Mouse (Mus musculus) stomach, embryonic 16.5 days (tissue): ENCODE measurements around the gene Exoc3l. TPM values are rescaled to one million over a fixed set of nuclear protein-coding genes. Genes with fewer than 3 reads are reported as not detected.

Experiments used
- ATAC-seq: fragments of 200-750 bp; cut with Nextera tagmentation; 2 replicates; pipeline ENCODE4 v1.8.0; 2017; ENCODE audit warnings: moderate number of reproducible peaks, moderate TSS enrichment; ENCODE audit not compliant: insufficient read depth, low FRiP score
- H3K27ac ChIP-seq: fragments of 300-500 bp; sonication (generic); 2 replicates; pipeline ENCODE4 v1.5.1; 2014; ENCODE audit warnings: low read length
- H3K27me3 ChIP-seq: fragments of 300-500 bp; sonication (generic); 2 replicates; pipeline ENCODE4 v1.6.1; 2014; ENCODE audit warnings: low read length, control low read depth, mixed read lengths; ENCODE audit not compliant: control insufficient read depth, insufficient read depth
- H3K36me3 ChIP-seq: fragments of 300-500 bp; sonication (generic); 2 replicates; pipeline ENCODE4 v1.6.1; 2014; ENCODE audit warnings: low read length; ENCODE audit not compliant: control insufficient read depth, insufficient read depth
- H3K4me1 ChIP-seq: fragments of 300-500 bp; sonication (generic); 2 replicates; pipeline ENCODE4 v1.6.1; 2014; ENCODE audit warnings: low read length, control low read depth, mixed read lengths; ENCODE audit not compliant: control insufficient read depth, insufficient read depth
- H3K4me2 ChIP-seq: fragments of 300-500 bp; sonication (generic); 2 replicates; pipeline ENCODE4 v1.6.1; 2014; ENCODE audit warnings: low read depth, low read length, mixed read lengths
- H3K4me3 ChIP-seq: fragments of 300-500 bp; sonication (generic); replicated peaks from 2 replicates; pipeline ENCODE4 v1.5.1; 2014; ENCODE audit warnings: mild to moderate bottlenecking, low read length
- H3K9ac ChIP-seq: fragments of 300-500 bp; sonication (generic); 2 replicates; pipeline ENCODE4 v1.6.1; 2014; ENCODE audit warnings: low read length
- H3K9me3 ChIP-seq: fragments of 300-500 bp; sonication (generic); replicated peaks from 2 replicates; pipeline ENCODE4 v1.6.1; 2016; ENCODE audit warnings: low read length, control low read depth; ENCODE audit not compliant: control insufficient read depth
- WGBS: fragments of 180-500 bp; shearing (Covaris S2); extraction: QIAGEN DNeasy Blood & Tissue Kit; methylation state at CpG from one replicate; pipeline ENCODE4 v1.1.7; 2014; 5-methylcytosine and 5-hydroxymethylcytosine counted together
- polyA plus RNA-seq: library from polyadenylated mRNA; unstranded; fragments of >200 nt; fragmentation: Nextera tagmentation; extraction: Ambion mirVana; gene quantifications from 2 replicates; pipeline ENCODE4 v1.2.1, GENCODE M21; 2015

Exoc3l gene
- polyA plus RNA-seq, 1 experiment from 2014 or later, result 11.9 TPM

- no peak overlapping the region for H3K9ac ChIP-seq
These were observed 40.7 kb upstream of the Exoc3l start for GRCm38 (mm10) chr8:105336373-105337130.

GRCm38 (mm10) chr8:105332523-105332922 lies 36.6 kb upstream of the Exoc3l start:
- Histone ChIP-seq H3K27ac (no peak overlapping the region), H3K9me3 (no peaks in the 10 kb centered on the region), H3K27me3 (no peaks in the 10 kb centered on the region), H3K4me1 (peaks cover under 1% of the 10 kb centered on the region), H3K4me2 (no peak overlapping the region), H3K36me3 (peaks cover 57% of the 10 kb centered on the region), H3K4me3 (no peak overlapping the region), H3K9ac (no peak overlapping the region)
- 56% methylated on average over 2 of the region's 2 CpGs for WGBS
- peak; percentile 34; the same call in 1 of the 2 replicates for ATAC-seq

More at GRCm38 (mm10) chr8:105336373-105337130, 40.7 kb upstream of the Exoc3l start:
- Histone ChIP-seq H3K27me3 (no peaks in the 10 kb centered on the region), H3K36me3 (peaks cover 27% of the 10 kb centered on the region), H3K27ac (no peak overlapping the region), H3K4me1 (peaks cover 30% of the 10 kb centered on the region), H3K9me3 (no peaks in the 10 kb centered on the region), H3K4me3 (no peak overlapping the region), H3K4me2 (no peak overlapping the region)
- ATAC-seq, result no peak
- WGBS, result 70% methylated on average over 32 of the region's 32 CpGs

- WGBS, result 93% methylated on average over 9 of the region's 9 CpGs
- Histone ChIP-seq H3K4me3 (no peak overlapping the region), H3K9me3 (no peaks in the 10 kb centered on the region), H3K4me1 (peaks cover 6% of the 10 kb centered on the region), H3K4me2 (no peak overlapping the region), H3K9ac (no peak overlapping the region), H3K27me3 (no peaks in the 10 kb centered on the region), H3K27ac (no peak overlapping the region), H3K36me3 (peaks cover 57% of the 10 kb centered on the region)
- ATAC-seq, result no peak
These were observed 36.0 kb upstream of the Exoc3l start for GRCm38 (mm10) chr8:105331931-105332330.

GRCm38 (mm10) chr8:105331469-105331868 lies 35.6 kb upstream of the Exoc3l start:
- Histone ChIP-seq H3K36me3 (peaks cover 52% of the 10 kb centered on the region), H3K27ac (no peak overlapping the region), H3K9me3 (no peaks in the 10 kb centered on the region), H3K9ac (no peak overlapping the region), H3K27me3 (no peaks in the 10 kb centered on the region), H3K4me3 (no peak overlapping the region), H3K4me2 (no peak overlapping the region), H3K4me1 (peaks cover 6% of the 10 kb centered on the region)
- no peak for ATAC-seq
- WGBS, result 95% methylated on average over 22 of the region's 22 CpGs

- H3K36me3 ChIP-seq, result peaks cover 43% of the 10 kb centered on the region
- WGBS, result 92% methylated on average over 12 of the region's 12 CpGs
- no peak for ATAC-seq
- no peak overlapping the region for H3K4me3 ChIP-seq
- H3K27me3 ChIP-seq, result no peaks in the 10 kb centered on the region
- no peak overlapping the region for H3K4me2 ChIP-seq
- H3K9me3 ChIP-seq, result no peaks in the 10 kb centered on the region
- peaks cover 10% of the 10 kb centered on the region for H3K4me1 ChIP-seq
- no peak overlapping the region for H3K27ac ChIP-seq
- H3K9ac ChIP-seq, result no peak overlapping the region
These were observed 34.4 kb upstream of the Exoc3l start for GRCm38 (mm10) chr8:105330325-105330724.

GRCm38 (mm10) chr8:105326968-105327367 lies 31.1 kb upstream of the Exoc3l start:
- Histone ChIP-seq H3K4me2 (peak overlapping the region; percentile 88), H3K36me3 (peaks cover 30% of the 10 kb centered on the region), H3K9ac (peak overlapping the region; percentile 94), H3K4me1 (peaks cover 17% of the 10 kb centered on the region), H3K9me3 (no peaks in the 10 kb centered on the region), H3K27me3 (no peaks in the 10 kb centered on the region), H3K27ac (peak overlapping the region; percentile 92; the same call in 1 of the 2 replicates), H3K4me3 (peak overlapping the region; percentile 92)
- WGBS, result 25% methylated on average over 6 of the region's 6 CpGs
- ATAC-seq, result no peak

- WGBS, result under 1% methylated on average over 36 of the region's 36 CpGs
- H3K27me3 ChIP-seq, result no peaks in the 10 kb centered on the region
- H3K4me3 ChIP-seq, result peak within 1 kb of the TSS; percentile 92
- peaks cover 26% of the 10 kb centered on the region for H3K36me3 ChIP-seq
- ATAC-seq, result peak; percentile 91
- H3K9me3 ChIP-seq, result no peaks in the 10 kb centered on the region
- H3K27ac ChIP-seq, result peak within 1 kb of the TSS; percentile 92
- H3K4me2 ChIP-seq, result peak within 1 kb of the TSS; percentile 88
- H3K4me1 ChIP-seq, result peaks cover 17% of the 10 kb centered on the region
- H3K9ac ChIP-seq, result peak within 1 kb of the TSS; percentile 94
These were observed 30.3 kb upstream of the Exoc3l start, which contains the start of the genes Lrrc29 and Tmem208 for GRCm38 (mm10) chr8:105326141-105326672. TSS of gene Lrrc29 (minus strand) at chr8:105326278. TSS of gene Tmem208 (plus strand) at chr8:105326354.

- ATAC-seq, result peak; percentile 37; the same call in 1 of the 2 replicates
- peak overlapping the region; percentile 94 for H3K9ac ChIP-seq
- WGBS, result under 1% methylated on average over 12 of the region's 12 CpGs
These were observed 29.8 kb upstream of the Exoc3l start for GRCm38 (mm10) chr8:105325641-105326093.

GRCm38 (mm10) chr8:105323183-105323582 lies 27.3 kb upstream of the Exoc3l start:
- WGBS, result 78% methylated on average over 4 of the region's 4 CpGs

More at GRCm38 (mm10) chr8:105325641-105326093, 29.8 kb upstream of the Exoc3l start:
- Histone ChIP-seq H3K4me2 (peak overlapping the region; percentile 79), H3K4me3 (peak overlapping the region; percentile 92), H3K4me1 (peaks cover 17% of the 10 kb centered on the region), H3K27me3 (no peaks in the 10 kb centered on the region), H3K27ac (peak overlapping the region; percentile 75; the same call in 1 of the 2 replicates), H3K36me3 (peaks cover 21% of the 10 kb centered on the region), H3K9me3 (no peaks in the 10 kb centered on the region)

More at GRCm38 (mm10) chr8:105323183-105323582, 27.3 kb upstream of the Exoc3l start:
- H3K27ac ChIP-seq, result no peak overlapping the region
- no peak overlapping the region for H3K9ac ChIP-seq
- no peak for ATAC-seq
- peaks cover 17% of the 10 kb centered on the region for H3K4me1 ChIP-seq
- H3K4me3 ChIP-seq, result no peak overlapping the region
- H3K36me3 ChIP-seq, result 0 out of 2 replicates have a peak, but pooled peaks cover 4% of the 10 kb centered on the region
- H3K4me2 ChIP-seq, result no peak overlapping the region
- no peaks in the 10 kb centered on the region for H3K9me3 ChIP-seq
- H3K27me3 ChIP-seq, result no peaks in the 10 kb centered on the region
